Mouse (Mus musculus) myocyte (in vitro differentiated cells): ENCODE measurements around the gene Pkd1l2. TPM values are rescaled to one million over a fixed set of nuclear protein-coding genes. Genes with fewer than 3 reads are reported as not detected.

ENCODE experiments used
- H3K27me3 ChIP-seq: one replicate; pipeline ENCODE4 v1.6.1; 2011; ENCODE audit not compliant: control insufficient read depth, insufficient read depth, insufficient read length
- H3K36me3 ChIP-seq: one replicate; pipeline ENCODE4 v1.6.1; 2011; ENCODE audit not compliant: control insufficient read depth, insufficient read depth
- H3K4me2 ChIP-seq: one replicate; pipeline ENCODE4 v1.6.1; 2011; ENCODE audit warnings: low read depth, control low read depth
- H3K4me3 ChIP-seq: one replicate; pipeline ENCODE4 v1.5.1; 2011; ENCODE audit warnings: mild to moderate bottlenecking, control low read depth, moderate library complexity
- H3K79me2 ChIP-seq: one replicate; pipeline ENCODE4 v1.6.1; 2011; ENCODE audit not compliant: control insufficient read depth, insufficient read depth
- H3ac ChIP-seq: one replicate; pipeline ENCODE4 v1.6.1; 2011; ENCODE audit not compliant: control insufficient read depth, insufficient read length
- CEBPB ChIP-seq: IDR thresholded peaks from 2 replicates; pipeline ENCODE4 v1.6.1; 2011; ENCODE audit warnings: mild to moderate bottlenecking, moderate library complexity; ENCODE audit not compliant: poor library complexity, insufficient read depth, severe bottlenecking
- E2F4 ChIP-seq: IDR thresholded peaks from one replicate; pipeline ENCODE4 v1.6.1; 2011; ENCODE audit warnings: mild to moderate bottlenecking, control low read depth, moderate library complexity; ENCODE audit not compliant: insufficient read depth
- MAX ChIP-seq: IDR thresholded peaks from one replicate; pipeline ENCODE4 v1.6.1; 2011; ENCODE audit warnings: low read depth, mild to moderate bottlenecking, control low read depth
- MYOD1 ChIP-seq, 3 experiments: IDR thresholded peaks; one replicate each; pipeline ENCODE4 v1.6.1; 2011; ENCODE audit warnings: control low read depth in 2 of 3, low read depth in 2 of 3, mild to moderate bottlenecking in 2 of 3, moderate library complexity in 1 of 3; ENCODE audit not compliant: insufficient read length in 2 of 3, control insufficient read depth in 1 of 3
- MYOG ChIP-seq, 3 experiments: IDR thresholded peaks; one replicate each; pipeline ENCODE4 v1.6.1; 2011; ENCODE audit warnings: control low read depth in 2 of 3, low read depth in 2 of 3, mild to moderate bottlenecking in 2 of 3; ENCODE audit not compliant: insufficient read length in 2 of 3, control insufficient read depth in 1 of 3, insufficient read depth in 1 of 3
- POLR2A ChIP-seq: IDR thresholded peaks from one replicate; pipeline ENCODE4 v1.6.1; 2011; ENCODE audit warnings: low read depth, mild to moderate bottlenecking, control low read depth, moderate library complexity; ENCODE audit not compliant: insufficient read length
- POLR2AphosphoS2 ChIP-seq: IDR thresholded peaks from one replicate; pipeline ENCODE4 v1.6.1; 2011; ENCODE audit warnings: low read depth, control low read depth; ENCODE audit not compliant: insufficient read length
- REST ChIP-seq: IDR thresholded peaks from one replicate; pipeline ENCODE4 v1.6.1; 2011; ENCODE audit warnings: mild to moderate bottlenecking, control low read depth, moderate library complexity; ENCODE audit not compliant: insufficient read depth, insufficient read length
- SRF ChIP-seq: IDR thresholded peaks from one replicate; pipeline ENCODE4 v1.6.1; 2011; ENCODE audit warnings: low read depth; ENCODE audit not compliant: control insufficient read depth, insufficient read length
- TCF12 ChIP-seq: IDR thresholded peaks from one replicate; pipeline ENCODE4 v1.6.1; 2011; ENCODE audit warnings: mild to moderate bottlenecking, control low read depth; ENCODE audit not compliant: poor library complexity, insufficient read depth, severe bottlenecking
- TCF3 ChIP-seq: IDR thresholded peaks from one replicate; pipeline ENCODE4 v1.6.1; 2011; ENCODE audit warnings: low read depth, control low read depth; ENCODE audit not compliant: insufficient read length
- USF1 ChIP-seq: IDR thresholded peaks from one replicate; pipeline ENCODE4 v1.6.1; 2011; ENCODE audit warnings: low read depth, mild to moderate bottlenecking, control low read depth, moderate library complexity
- polyA plus RNA-seq: library from polyadenylated mRNA; unstranded; fragments of >200 nt; fragmentation: generic; extraction: Trizol; gene quantifications from one replicate; pipeline ENCODE4 v1.2.1, GENCODE M21; 2012; ENCODE audit warnings: missing spikeins

Gene Pkd1l2
- polyA plus RNA-seq, 1 experiment, result 0.01 TPM

- H3ac ChIP-seq, result no peak overlapping the region
- no peak overlapping the region for H3K4me3 ChIP-seq
- no peaks in the 10 kb centered on the region for H3K79me2 ChIP-seq
- TF ChIP-seq SRF (no peak), REST (no peak), CEBPB (no peak), POLR2AphosphoS2 (no peak), MAX (no peak), MYOG (IDR thresholded peaks at IDR 0.05; ENCODE audit: control insufficient read depth in 1 of 3, insufficient read depth in 1 of 3, insufficient read length in 2 of 3, low read depth in 2 of 3) (no peak), TCF3 (no peak)
- no peaks in the 10 kb centered on the region for H3K27me3 ChIP-seq
- no peak overlapping the region for H3K4me2 ChIP-seq
- H3K36me3 ChIP-seq, result no peaks in the 10 kb centered on the region
These were observed 39.0 kb upstream of the Pkd1l2 start for GRCm38 (mm10) chr8:117121277-117121676.

- TF ChIP-seq CEBPB (no peak), REST (no peak), MYOG (IDR thresholded peaks at IDR 0.05; ENCODE audit: control insufficient read depth in 1 of 3, insufficient read depth in 1 of 3, insufficient read length in 2 of 3, low read depth in 2 of 3) (no peak), TCF12 (no peak), MAX (no peak), MYOD1 (IDR thresholded peaks at IDR 0.05; ENCODE audit: control insufficient read depth in 1 of 3, insufficient read length in 2 of 3, low read depth in 2 of 3) (no peak), POLR2A (no peak), POLR2AphosphoS2 (no peak), E2F4 (no peak), USF1 (no peak), SRF (no peak), TCF3 (no peak)
- no peaks in the 10 kb centered on the region for H3K36me3 ChIP-seq
- H3ac ChIP-seq, result no peak overlapping the region
- H3K4me3 ChIP-seq, result no peak overlapping the region
- H3K79me2 ChIP-seq, result no peaks in the 10 kb centered on the region
- no peak overlapping the region for H3K4me2 ChIP-seq
- H3K27me3 ChIP-seq, result no peaks in the 10 kb centered on the region
These were observed 36.2 kb upstream of the Pkd1l2 start for GRCm38 (mm10) chr8:117118409-117118808.

GRCm38 (mm10) chr8:117116534-117116933, 34.3 kb upstream of the Pkd1l2 start:
- Histone ChIP-seq H3ac (no peak overlapping the region), H3K27me3 (no peaks in the 10 kb centered on the region), H3K36me3 (no peaks in the 10 kb centered on the region), H3K4me3 (no peak overlapping the region), H3K79me2 (no peaks in the 10 kb centered on the region), H3K4me2 (no peak overlapping the region)
- TF ChIP-seq POLR2AphosphoS2 (no peak), TCF12 (no peak), TCF3 (no peak), POLR2A (no peak), E2F4 (no peak), MYOG (IDR thresholded peaks at IDR 0.05; ENCODE audit: control insufficient read depth in 1 of 3, insufficient read depth in 1 of 3, insufficient read length in 2 of 3, low read depth in 2 of 3) (no peak), SRF (no peak), REST (no peak), CEBPB (no peak), USF1 (no peak)

- Histone ChIP-seq H3K79me2 (no peaks in the 10 kb centered on the region), H3K27me3 (no peaks in the 10 kb centered on the region), H3ac (no peak overlapping the region), H3K36me3 (no peaks in the 10 kb centered on the region), H3K4me2 (no peak overlapping the region), H3K4me3 (no peak overlapping the region)
- TF ChIP-seq MYOG (IDR thresholded peaks at IDR 0.05; ENCODE audit: control insufficient read depth in 1 of 3, insufficient read depth in 1 of 3, insufficient read length in 2 of 3, low read depth in 2 of 3) (no peak), CEBPB (no peak), SRF (no peak), REST (no peak)
These were observed 33.6 kb upstream of the Pkd1l2 start for GRCm38 (mm10) chr8:117115676-117116446.

GRCm38 (mm10) chr8:117115094-117115493, 32.8 kb upstream of the Pkd1l2 start:
- no peak for TF ChIP-seq MYOD1 (IDR thresholded peaks at IDR 0.05; ENCODE audit: control insufficient read depth in 1 of 3, insufficient read length in 2 of 3, low read depth in 2 of 3)
- TF ChIP-seq TCF3, result no peak
- no peak for TF ChIP-seq USF1
- TF ChIP-seq E2F4, result no peak
- no peak for TF ChIP-seq REST
- TF ChIP-seq MAX, result no peak
- no peak for TF ChIP-seq POLR2AphosphoS2
- TF ChIP-seq SRF, result no peak
- TF ChIP-seq POLR2A, result no peak
- no peak for TF ChIP-seq TCF12
- TF ChIP-seq CEBPB, result no peak
- no peak for TF ChIP-seq MYOG (IDR thresholded peaks at IDR 0.05; ENCODE audit: control insufficient read depth in 1 of 3, insufficient read depth in 1 of 3, insufficient read length in 2 of 3, low read depth in 2 of 3)
- Histone ChIP-seq H3K4me2 (no peak overlapping the region), H3K4me3 (no peak overlapping the region), H3K36me3 (no peaks in the 10 kb centered on the region), H3ac (no peak overlapping the region), H3K79me2 (no peaks in the 10 kb centered on the region), H3K27me3 (no peaks in the 10 kb centered on the region)
